Mouse (Mus musculus) C2C12 (cell line): ENCODE results near the gene Pgm3.

Source experiments
- CEBPB ChIP-seq: IDR thresholded peaks from one replicate; pipeline ENCODE4 v1.6.1; 2011; ENCODE audit warnings: low read depth, mild to moderate bottlenecking, control low read depth, moderate library complexity
- CTCF ChIP-seq: IDR thresholded peaks from one replicate; pipeline ENCODE4 v1.5.1; 2011; ENCODE audit not compliant: control insufficient read depth, insufficient read depth, insufficient read length

- TF ChIP-seq CTCF (no peak), CEBPB (no peak)
Measured at GRCm38 (mm10) chr9:86579657-86580056, 8.0 kb upstream of the Pgm3 start.
